Mouse (Mus musculus) intestine, embryonic 14.5 days (tissue): ENCODE data around the gene Csrp3. TPM values are rescaled to one million over a fixed set of nuclear protein-coding genes. Genes with fewer than 3 reads are reported as not detected.

Experiments used
- polyA plus RNA-seq: library from polyadenylated mRNA; unstranded; fragments of >200 nt; fragmentation: Nextera tagmentation; extraction: Ambion mirVana; gene quantifications from 2 replicates; pipeline ENCODE4 v1.2.1, GENCODE M21; 2014

Csrp3 gene
- polyA plus RNA-seq, 1 experiment from 2014 or later, result not detected

Other genes starting within 250 kb of the Csrp3 start
- not detected in 2 replicates for gene Mrgprb3, start 204.2 kb downstream of the Csrp3 start, polyA plus RNA-seq
- gene Zdhhc13, start 59.0 kb downstream of the Csrp3 start, polyA plus RNA-seq, result 39.0 and 39.1 TPM in 2 replicates
- 18.8 and 21.9 TPM in 2 replicates for gene E2f8, start 33.6 kb upstream of the Csrp3 start, polyA plus RNA-seq
- gene Nav2, start 60.7 kb upstream of the Csrp3 start, polyA plus RNA-seq, result 31.5 and 32.1 TPM in 2 replicates